ENCODE assay signal across 8 mouse cellular contexts in genomic region chr4:126467721-126468284, GRCm38 (mm10). TPM values are rescaled to one million over a fixed set of nuclear protein-coding genes. Genes with fewer than 3 reads are reported as not detected.
DNase-seq lines count a peak whose midpoint lies in the region; ATAC-seq lines count a peak whose summit lies in the region.

No protein-coding gene starts in this region.

- WGBS in hindbrain, embryonic 14.5 days = 0% methylated on average over 25 of the region's 25 CpGs

- H3K27ac ChIP-seq in hindbrain, embryonic 14.5 days = peak overlapping the region; percentile 89

- peak overlapping the region; percentile 90 for H3K9ac ChIP-seq in hindbrain, embryonic 14.5 days

- peak overlapping the region; percentile 64 for H3K4me3 ChIP-seq in hindbrain, embryonic 14.5 days (replicated peaks; ENCODE audit: low read length)

- no peaks in the 10 kb centered on the region for H3K36me3 ChIP-seq in hindbrain, embryonic 14.5 days (replicated peaks; ENCODE audit: control insufficient read depth, insufficient read depth)

- H3K27me3 ChIP-seq in hindbrain, embryonic 14.5 days (ENCODE audit: control insufficient read depth, insufficient read depth, low read length) = no peaks in the 10 kb centered on the region

- peaks cover 44% of the 10 kb centered on the region for H3K4me1 ChIP-seq in hindbrain, embryonic 14.5 days (replicated peaks; ENCODE audit: control insufficient read depth, insufficient read depth, low read length)

- DNase-seq in WW6 (ENCODE audit: low read depth, low spot score) = peak; percentile 82
- DNase-seq in cerebellum, adult 9-10 months = peak; percentile 53
- DNase-seq in hindbrain, embryonic 14.5 days (ENCODE audit: low spot score) = peak; percentile 48
- peak; percentile 50 to 57 for DNase-seq in left cerebral cortex, postnatal 14 days (ENCODE audit: low spot score in 2 of 2)
- DNase-seq in right cerebral cortex, postnatal 14 days = peak; percentile 65
- DNase-seq in yolk sac, embryonic 10.5 days (ENCODE audit: low spot score) = peak; percentile 89

- H3K4me2 ChIP-seq in hindbrain, embryonic 14.5 days (replicated peaks) = peak overlapping the region; percentile 67

- peak; percentile 12; the same call in 1 of the 2 replicates for ATAC-seq in frontal cortex, adult (ENCODE audit: low TSS enrichment)
- ATAC-seq in hindbrain, embryonic 14.5 days (ENCODE audit: low FRiP score) = peak; percentile 73
- ATAC-seq in megakaryocyte progenitor cell, adult 5-6 weeks (replicated peaks; ENCODE audit: poor library complexity) = peak; percentile 43

- intact Hi-C loops in left cerebral cortex, postnatal 14 days (cut with DNase I) = no loop called here

- H3K9me3 ChIP-seq in hindbrain, embryonic 14.5 days (ENCODE audit: control insufficient read depth, low read length) = no peaks in the 10 kb centered on the region

RNA-seq across cellular contexts. Expression of gene Ago1, which starts 0.6 kb away (rescaled TPM):
- polyA plus RNA-seq in hindbrain, embryonic 14.5 days (2014; fragmentation: Nextera tagmentation; extraction: Ambion mirVana) = 14.3 and 15.0 TPM in 2 replicates
- total RNA-seq in left cerebral cortex, postnatal 14 days (2021) = 10 to 100 TPM; 49.4 to 52.1 TPM
- 14.8 and 20.4 TPM in 2 replicates for total RNA-seq in megakaryocyte progenitor cell, adult 5-6 weeks (2015)
- total RNA-seq in megakaryocyte progenitor cell, adult 5-6 weeks (2017) = 16.0 and 19.6 TPM in 2 replicates

RNA-seq across cellular contexts. Expression of gene Ago3, which starts 38.4 kb away (rescaled TPM):
- polyA plus RNA-seq in hindbrain, embryonic 14.5 days (2014; fragmentation: Nextera tagmentation; extraction: Ambion mirVana) = 14.3 and 19.7 TPM in 2 replicates
- total RNA-seq in left cerebral cortex, postnatal 14 days (2021) = 10 to 100 TPM; 27.9 to 33.5 TPM
- 6.3 and 11.3 TPM in 2 replicates for total RNA-seq in megakaryocyte progenitor cell, adult 5-6 weeks (2015)
- total RNA-seq in megakaryocyte progenitor cell, adult 5-6 weeks (2017) = 3.0 and 9.2 TPM in 2 replicates

Comparison
In these comparisons a context has a peak if more than half of its experiments do, and no peak if none do; other contexts are left out.
1. Peak in every context shown above with its lines: DNase-seq, ATAC-seq, H3K4me3 ChIP-seq and H3K27ac ChIP-seq.
2. ATAC-seq: peak in every context shown above with its lines; median percentile 73 in hindbrain, embryonic 14.5 days; 43 in megakaryocyte progenitor cell, adult 5-6 weeks; 12 in frontal cortex, adult.